Mouse (Mus musculus): ENCODE measurements around the gene Eml2. TPM values are rescaled to one million over a fixed set of nuclear protein-coding genes. Genes with fewer than 3 reads are reported as not detected.
A peak's percentile ranks its signal among the peaks of the same experiment; 100 is the strongest.

Gene Eml2
- polyA plus RNA-seq (2012; rRNA removed) (38.5 and 49.9 TPM in 2 replicates), polyA plus RNA-seq (2014; fragmentation: Nextera tagmentation; extraction: Ambion mirVana) (1.5 and 3.6 TPM in 2 replicates)

DNA sequence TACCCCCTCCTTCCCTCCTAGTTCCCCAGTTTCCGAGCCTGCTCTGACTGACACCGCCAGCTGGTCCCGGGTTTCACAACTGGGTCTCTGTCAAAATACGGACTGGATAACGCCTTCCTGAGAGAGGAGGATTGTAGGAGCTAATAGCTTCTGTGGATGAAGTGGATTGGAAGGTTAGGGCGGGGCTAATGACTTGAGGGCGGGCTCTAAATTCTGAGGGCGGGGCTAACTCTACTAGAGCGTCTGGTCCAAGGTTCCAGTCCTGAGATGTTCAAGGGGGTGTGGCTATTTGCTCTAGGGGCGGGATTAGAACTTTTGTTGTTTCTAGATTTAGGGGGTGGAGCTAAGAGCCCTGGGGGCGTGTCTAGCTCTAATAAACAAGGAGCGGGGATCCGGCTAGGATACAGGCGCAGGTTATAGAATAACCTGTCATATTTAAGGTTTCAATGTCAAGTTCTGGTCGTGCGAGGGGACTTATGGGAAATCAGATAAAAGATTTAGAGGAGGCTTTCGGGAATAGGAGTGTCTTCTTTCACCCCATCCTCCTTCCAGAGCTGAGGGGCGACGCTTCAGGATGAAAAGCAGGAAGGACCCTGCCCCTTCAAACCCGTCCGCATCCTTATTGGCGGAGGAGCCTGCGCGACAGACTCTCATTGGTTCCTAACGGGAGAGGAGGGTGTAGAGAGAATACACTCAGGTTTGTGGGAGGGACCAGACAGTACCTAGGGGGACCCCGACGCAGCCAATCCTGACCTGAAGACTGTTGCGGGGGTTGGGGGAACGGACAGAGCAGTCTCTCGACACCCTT is at the start of gene Eml2:
TSS of gene Eml2 (plus strand) at position 714 of the 808 bp plus-strand sequence.
- ATAC-seq (ENCODE audit: low FRiP score, low read depth), result peak; percentile 39; the same call in 1 of the 2 replicates
- H3K27me3 ChIP-seq (ENCODE audit: control insufficient read depth, insufficient read depth, low read length), result peaks cover 52% of the 10 kb centered on the region

GRCm38 (mm10) chr7:19127744-19128143 is 48.5 kb upstream of the Eml2 start:
- Histone ChIP-seq H3K9me3 (ENCODE audit: control insufficient read depth, low read length) (no peaks in the 10 kb centered on the region), H3K4me3 (replicated peaks; ENCODE audit: low read length) (no peak overlapping the region), H3K4me1 (ENCODE audit: control insufficient read depth, insufficient read depth, low read length) (peaks cover 9% of the 10 kb centered on the region; the same call in 1 of the 2 replicates), H3K36me3 (ENCODE audit: control insufficient read depth, insufficient read depth, low read length) (0 out of 2 replicates have a peak, but pooled peaks cover 6% of the 10 kb centered on the region), H3K9ac (ENCODE audit: low read depth, low read length, severe bottlenecking) (no peak overlapping the region), H3K4me2 (replicated peaks; ENCODE audit: low read depth, low read length, severe bottlenecking) (no peak overlapping the region), H3K27me3 (ENCODE audit: control insufficient read depth, insufficient read depth, low read length) (no peaks in the 10 kb centered on the region), H3K27ac (replicated peaks; ENCODE audit: low read depth, low read length) (no peak overlapping the region)
- WGBS, result 88% methylated on average over 5 of the region's 5 CpGs
- no peak for DNase-seq (ENCODE audit: low spot score)
- ATAC-seq (ENCODE audit: low FRiP score, low read depth), result no peak
- no peak for TF ChIP-seq POLR2A (IDR thresholded peaks at IDR 0.05; ENCODE audit: borderline replicate concordance, extremely low read depth, insufficient read depth, insufficient read length)

More for the DNA sequence above, at the start of gene Eml2:
- WGBS, result 1% methylated on average over 30 of the region's 30 CpGs
- H3K9me3 ChIP-seq (ENCODE audit: control insufficient read depth, low read length), result peaks cover 8% of the 10 kb centered on the region; the same call in 1 of the 2 replicates
- peaks cover 2% of the 10 kb centered on the region; the same call in 1 of the 2 replicates for H3K4me1 ChIP-seq (ENCODE audit: control insufficient read depth, insufficient read depth, low read length)
- TF ChIP-seq POLR2A (IDR thresholded peaks at IDR 0.05; ENCODE audit: borderline replicate concordance, extremely low read depth, insufficient read depth, insufficient read length), result no peak
- no peak within 1 kb of the TSS for H3K9ac ChIP-seq (ENCODE audit: low read depth, low read length, severe bottlenecking)
- H3K4me3 ChIP-seq (replicated peaks; ENCODE audit: low read length), result peak within 1 kb of the TSS; percentile 25
- DNase-seq (ENCODE audit: low spot score), result no peak
- no peaks in the 10 kb centered on the region for H3K36me3 ChIP-seq (ENCODE audit: control insufficient read depth, insufficient read depth, low read length)
- H3K4me2 ChIP-seq (replicated peaks; ENCODE audit: low read depth, low read length, severe bottlenecking), result peak within 1 kb of the TSS; percentile 43
- H3K27ac ChIP-seq (replicated peaks; ENCODE audit: low read depth, low read length), result no peak within 1 kb of the TSS

- Histone ChIP-seq H3K27ac (replicated peaks; ENCODE audit: low read depth, low read length) (no peak overlapping the region), H3K27me3 (ENCODE audit: control insufficient read depth, insufficient read depth, low read length) (no peaks in the 10 kb centered on the region), H3K4me1 (ENCODE audit: control insufficient read depth, insufficient read depth, low read length) (peaks cover 9% of the 10 kb centered on the region; the same call in 1 of the 2 replicates), H3K9me3 (ENCODE audit: control insufficient read depth, low read length) (no peaks in the 10 kb centered on the region), H3K4me3 (replicated peaks; ENCODE audit: low read length) (no peak overlapping the region), H3K4me2 (replicated peaks; ENCODE audit: low read depth, low read length, severe bottlenecking) (no peak overlapping the region), H3K36me3 (ENCODE audit: control insufficient read depth, insufficient read depth, low read length) (0 out of 2 replicates have a peak, but pooled peaks cover 6% of the 10 kb centered on the region), H3K9ac (ENCODE audit: low read depth, low read length, severe bottlenecking) (no peak overlapping the region)
- no peak for TF ChIP-seq POLR2A (IDR thresholded peaks at IDR 0.05; ENCODE audit: borderline replicate concordance, extremely low read depth, insufficient read depth, insufficient read length)
- 98% methylated on average over 5 of the region's 5 CpGs for WGBS
- DNase-seq (ENCODE audit: low spot score), result no peak
- ATAC-seq (ENCODE audit: low FRiP score, low read depth), result no peak
These were observed 46.8 kb upstream of the Eml2 start for GRCm38 (mm10) chr7:19129396-19129795.

- no peak for TF ChIP-seq POLR2A (IDR thresholded peaks at IDR 0.05; ENCODE audit: borderline replicate concordance, extremely low read depth, insufficient read depth, insufficient read length)
- Histone ChIP-seq H3K27me3 (ENCODE audit: control insufficient read depth, insufficient read depth, low read length) (no peaks in the 10 kb centered on the region), H3K9ac (ENCODE audit: low read depth, low read length, severe bottlenecking) (peak overlapping the region; percentile 22), H3K4me1 (ENCODE audit: control insufficient read depth, insufficient read depth, low read length) (peaks cover 9% of the 10 kb centered on the region; the same call in 1 of the 2 replicates), H3K36me3 (ENCODE audit: control insufficient read depth, insufficient read depth, low read length) (peaks cover 11% of the 10 kb centered on the region), H3K27ac (replicated peaks; ENCODE audit: low read depth, low read length) (peak overlapping the region; percentile 44; the same call in 1 of the 2 replicates), H3K9me3 (ENCODE audit: control insufficient read depth, low read length) (no peaks in the 10 kb centered on the region), H3K4me2 (replicated peaks; ENCODE audit: low read depth, low read length, severe bottlenecking) (peak overlapping the region; percentile 66), H3K4me3 (replicated peaks; ENCODE audit: low read length) (peak overlapping the region; percentile 43)
- 26% methylated on average over 4 of the region's 4 CpGs for WGBS
- ATAC-seq (ENCODE audit: low FRiP score, low read depth) (no peak), DNase-seq (ENCODE audit: low spot score) (no peak)
These were observed 45.6 kb upstream of the Eml2 start for GRCm38 (mm10) chr7:19130657-19131056.

DNA sequence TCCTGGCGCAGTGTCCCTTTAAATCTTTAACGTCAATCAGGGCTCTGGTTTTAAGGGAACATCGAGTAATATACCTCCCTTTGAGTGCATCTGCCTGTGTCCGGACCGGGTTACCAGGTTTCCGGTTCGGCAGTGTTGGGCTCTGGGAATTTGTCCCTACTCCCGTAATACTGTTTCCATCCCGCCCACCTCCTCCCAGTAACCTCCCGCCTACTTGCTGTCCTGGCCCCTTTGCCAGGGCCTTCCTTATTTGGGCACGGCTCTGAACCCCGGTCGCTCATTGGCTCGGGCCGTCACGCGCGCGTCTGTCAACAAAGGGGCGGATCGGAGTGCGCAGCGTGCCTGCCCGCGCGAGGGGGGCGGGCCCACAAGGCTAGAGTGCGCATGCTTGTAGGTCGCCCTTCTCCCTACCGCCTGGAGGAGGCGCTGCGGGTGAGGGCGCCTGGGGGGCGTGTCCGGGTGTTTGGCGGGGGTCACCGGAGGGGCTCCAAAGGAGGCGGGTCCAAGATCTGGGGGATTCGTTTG is 44.8 kb upstream of the Eml2 start:
- Histone ChIP-seq H3K4me3 (replicated peaks; ENCODE audit: low read length) (peak overlapping the region; percentile 43), H3K4me1 (ENCODE audit: control insufficient read depth, insufficient read depth, low read length) (peaks cover 9% of the 10 kb centered on the region; the same call in 1 of the 2 replicates), H3K27ac (replicated peaks; ENCODE audit: low read depth, low read length) (peak overlapping the region; percentile 68), H3K27me3 (ENCODE audit: control insufficient read depth, insufficient read depth, low read length) (no peaks in the 10 kb centered on the region), H3K9ac (ENCODE audit: low read depth, low read length, severe bottlenecking) (peak overlapping the region; percentile 47), H3K9me3 (ENCODE audit: control insufficient read depth, low read length) (no peaks in the 10 kb centered on the region), H3K36me3 (ENCODE audit: control insufficient read depth, insufficient read depth, low read length) (peaks cover 17% of the 10 kb centered on the region), H3K4me2 (replicated peaks; ENCODE audit: low read depth, low read length, severe bottlenecking) (peak overlapping the region; percentile 66)
- no peak for TF ChIP-seq POLR2A (IDR thresholded peaks at IDR 0.05; ENCODE audit: borderline replicate concordance, extremely low read depth, insufficient read depth, insufficient read length)
- DNase-seq (ENCODE audit: low spot score), result peak; percentile 98
- under 1% methylated on average over 39 of the region's 39 CpGs for WGBS
- peak; percentile 99 for ATAC-seq (ENCODE audit: low FRiP score, low read depth)

Data from limb, embryonic 14.5 days (tissue).